Mouse (Mus musculus) megakaryocyte, adult 5-6 weeks (primary cell): ENCODE results near the gene BC034090. TPM values are rescaled to one million over a fixed set of nuclear protein-coding genes. Genes with fewer than 3 reads are reported as not detected.

Experiments
- ATAC-seq: 2 replicates; pipeline ENCODE4 v1.8.0; 2016; ENCODE audit warnings: mild to moderate bottlenecking, inconsistent platforms; ENCODE audit not compliant: poor library complexity, severe bottlenecking
- total RNA-seq, 2 experiments: library from RNA; stranded (forward) in 1 of 2; stranded (reverse) in 1 of 2; fragments of 153-499, 151-499 nt in 1 of 2; fragments of 221-1000, 200-1000 nt in 1 of 2; gene quantifications; 2 replicates each; pipeline versions ENCODE4 v1.2.3 to v1.2.4; 2015 to 2017

Gene BC034090
- total RNA-seq, 2 experiments from 2014 or later = not detected

DNA sequence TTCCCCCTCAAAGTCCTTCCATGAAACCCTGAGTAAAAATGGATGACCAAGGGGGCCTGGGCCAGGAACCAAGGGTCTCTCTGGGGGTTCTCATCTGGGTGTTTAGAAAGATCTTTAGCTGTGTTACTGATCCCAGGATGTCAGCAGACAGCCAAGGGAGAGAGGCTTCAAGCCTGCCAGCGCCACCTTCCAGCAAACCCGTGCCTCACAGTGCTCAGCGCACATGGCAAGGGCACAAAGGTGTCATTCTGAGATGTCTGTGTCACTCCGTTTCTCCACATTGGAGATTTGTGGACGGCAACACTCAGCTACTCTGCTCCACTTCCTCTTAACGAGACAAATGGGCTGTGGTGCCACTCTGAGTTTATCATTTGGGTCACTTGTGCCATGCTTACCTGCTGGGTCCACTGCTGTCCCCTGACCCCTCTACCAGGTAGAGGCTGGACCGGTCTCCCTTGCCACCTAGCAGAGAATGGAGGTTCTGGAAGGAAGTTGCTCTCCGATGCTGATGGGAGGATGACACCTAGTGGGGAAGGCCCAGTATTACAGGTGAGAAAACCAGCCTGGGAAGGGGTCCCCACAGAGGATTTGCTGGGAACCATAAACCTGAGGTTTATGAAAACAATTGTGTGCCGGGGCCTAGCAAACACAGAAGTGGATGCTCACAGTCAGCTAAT lies 26.2 kb downstream of the BC034090 start:
- ATAC-seq = peak; percentile 67

DNA sequence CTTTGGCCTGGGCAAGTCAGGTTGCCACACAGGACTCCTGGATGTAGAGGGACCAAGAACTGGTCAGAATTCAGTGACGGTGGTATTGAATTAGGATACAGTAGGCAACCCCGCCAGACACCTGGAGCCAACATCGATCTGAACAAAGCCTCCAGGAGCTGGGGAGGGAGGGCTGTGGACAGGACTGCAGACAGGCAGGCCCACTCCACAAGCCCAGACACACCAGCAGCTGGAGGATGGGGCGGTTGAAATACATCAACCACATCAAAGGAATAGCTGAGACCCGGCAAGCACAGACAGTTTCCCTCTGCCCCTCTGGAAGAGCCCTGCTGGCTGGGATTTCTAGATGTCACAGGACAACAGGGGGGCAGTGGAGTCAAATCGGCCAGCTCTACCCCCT lies 27.4 kb downstream of the BC034090 start:
- no peak for ATAC-seq

DNA sequence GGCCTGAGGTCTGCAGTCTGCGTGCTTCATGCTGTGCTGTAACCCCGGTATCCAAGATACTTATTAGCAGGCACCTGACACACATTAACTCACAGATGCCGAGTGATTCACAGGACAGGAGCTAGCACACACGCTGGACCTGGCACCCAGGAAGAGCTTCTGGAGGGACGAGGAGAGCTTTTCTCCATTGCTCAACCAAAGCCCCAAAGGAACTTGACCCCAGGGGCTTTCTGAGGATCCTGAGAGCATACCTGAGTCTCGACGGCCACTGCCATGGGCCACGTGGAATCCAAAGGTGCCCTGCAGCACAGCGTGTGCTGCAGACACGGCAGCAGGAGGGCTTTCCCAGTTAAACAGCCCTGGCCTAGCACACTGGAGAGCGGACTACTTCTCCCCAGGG lies 27.9 kb downstream of the BC034090 start:
- no peak for ATAC-seq

DNA sequence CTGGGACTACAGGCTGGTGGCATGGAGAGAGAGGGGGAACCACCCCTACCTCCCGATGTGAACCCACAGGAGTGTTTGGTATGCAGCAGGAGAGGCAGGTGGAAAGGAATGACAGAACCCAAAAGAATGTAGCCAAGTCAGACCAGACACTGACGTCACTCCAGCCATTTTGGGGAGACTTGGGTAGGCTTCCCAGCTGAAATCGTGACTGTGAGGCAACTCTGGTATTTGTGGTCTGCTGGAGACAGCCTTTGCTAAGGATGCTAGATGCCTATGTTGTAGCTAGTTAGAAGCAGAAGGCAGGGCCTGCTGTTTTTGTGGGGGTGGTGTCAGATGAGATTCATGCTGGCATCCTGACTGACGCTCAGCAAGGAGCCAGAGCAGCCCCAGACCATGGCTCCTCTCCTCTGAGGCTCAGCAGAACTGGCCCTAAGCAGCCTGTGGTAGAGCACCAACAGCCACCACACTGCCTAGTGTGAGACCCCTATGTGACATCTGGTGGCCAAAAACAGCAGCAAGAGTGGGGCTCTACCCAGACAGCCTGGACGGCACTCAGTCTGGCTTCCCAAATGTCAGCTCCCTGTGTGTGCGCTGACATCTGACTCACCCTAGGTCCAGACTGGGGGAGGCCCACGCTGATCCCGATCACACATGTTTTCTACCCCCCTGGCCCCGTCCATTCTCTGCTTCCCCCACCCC lies 29.0 kb downstream of the BC034090 start:
- no peak for ATAC-seq

DNA sequence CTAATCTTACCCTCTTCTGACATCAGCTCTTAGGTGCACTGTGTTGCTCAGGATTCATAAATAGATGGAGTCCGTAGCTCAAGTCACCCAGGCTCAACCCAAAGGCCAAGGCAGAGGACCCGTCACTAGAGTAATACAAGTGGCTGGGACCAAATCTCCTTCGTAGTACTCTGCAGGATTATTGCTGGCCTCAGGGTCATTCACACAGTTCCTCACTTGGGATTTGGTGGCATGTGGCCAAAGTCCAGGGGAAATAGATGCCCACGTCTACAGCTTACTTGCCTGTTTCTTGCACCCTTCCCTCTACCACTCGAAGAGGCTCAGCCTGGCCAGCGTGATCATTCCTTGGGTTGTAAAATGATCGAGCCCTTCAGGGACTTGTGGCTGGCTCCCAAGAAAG lies 30.3 kb downstream of the BC034090 start:
- no peak for ATAC-seq

GRCm38 (mm10) chr1:155212936-155213774 lies 31.1 kb downstream of the BC034090 start:
- ATAC-seq = no peak

DNA sequence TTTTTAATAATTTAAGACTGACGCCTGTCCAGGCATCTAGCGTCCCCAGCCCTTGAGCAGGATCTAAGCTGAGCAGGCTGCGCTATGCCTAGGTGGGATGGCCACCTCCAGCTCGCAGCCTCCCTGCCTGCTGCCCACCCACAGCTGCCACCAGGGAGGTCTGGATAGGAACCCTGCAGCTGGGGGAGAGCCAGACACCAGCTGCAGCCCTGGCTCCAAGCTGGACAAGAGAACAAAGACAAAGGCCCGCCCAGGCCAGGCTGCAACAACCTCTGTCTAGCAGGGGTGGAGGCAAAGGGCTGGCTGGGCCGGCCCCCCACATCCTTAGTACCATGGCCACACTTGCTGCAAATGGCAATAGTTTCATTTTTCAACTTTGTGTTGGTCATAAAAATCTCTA lies 31.8 kb downstream of the BC034090 start:
- ATAC-seq = no peak

GRCm38 (mm10) chr1:155212081-155212480 lies 32.2 kb downstream of the BC034090 start:
- ATAC-seq = no peak

- no peak for ATAC-seq
Observed at GRCm38 (mm10) chr1:155211017-155211416, 33.2 kb downstream of the BC034090 start.

GRCm38 (mm10) chr1:155210011-155210763 lies 34.1 kb downstream of the BC034090 start:
- peak; percentile 39 for ATAC-seq

DNA sequence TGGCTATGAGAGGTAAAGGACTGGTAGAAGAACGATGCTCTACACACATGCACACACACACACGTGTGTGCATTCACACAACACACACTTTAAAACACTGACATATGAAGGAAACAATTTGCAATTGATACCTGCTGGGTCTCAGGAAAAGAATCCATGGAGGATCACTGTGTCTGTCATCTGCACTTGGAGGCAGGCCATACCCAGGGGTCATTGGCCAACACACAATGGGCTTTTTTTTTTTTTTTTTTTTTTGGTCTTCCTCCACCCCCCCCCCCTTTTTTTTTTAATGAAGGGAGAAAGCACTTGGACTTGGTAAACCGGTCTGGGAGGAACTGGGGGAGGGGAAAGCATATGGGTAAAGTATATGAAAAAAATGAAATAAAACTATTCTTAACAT lies 36.4 kb downstream of the BC034090 start:
- no peak for ATAC-seq

DNA sequence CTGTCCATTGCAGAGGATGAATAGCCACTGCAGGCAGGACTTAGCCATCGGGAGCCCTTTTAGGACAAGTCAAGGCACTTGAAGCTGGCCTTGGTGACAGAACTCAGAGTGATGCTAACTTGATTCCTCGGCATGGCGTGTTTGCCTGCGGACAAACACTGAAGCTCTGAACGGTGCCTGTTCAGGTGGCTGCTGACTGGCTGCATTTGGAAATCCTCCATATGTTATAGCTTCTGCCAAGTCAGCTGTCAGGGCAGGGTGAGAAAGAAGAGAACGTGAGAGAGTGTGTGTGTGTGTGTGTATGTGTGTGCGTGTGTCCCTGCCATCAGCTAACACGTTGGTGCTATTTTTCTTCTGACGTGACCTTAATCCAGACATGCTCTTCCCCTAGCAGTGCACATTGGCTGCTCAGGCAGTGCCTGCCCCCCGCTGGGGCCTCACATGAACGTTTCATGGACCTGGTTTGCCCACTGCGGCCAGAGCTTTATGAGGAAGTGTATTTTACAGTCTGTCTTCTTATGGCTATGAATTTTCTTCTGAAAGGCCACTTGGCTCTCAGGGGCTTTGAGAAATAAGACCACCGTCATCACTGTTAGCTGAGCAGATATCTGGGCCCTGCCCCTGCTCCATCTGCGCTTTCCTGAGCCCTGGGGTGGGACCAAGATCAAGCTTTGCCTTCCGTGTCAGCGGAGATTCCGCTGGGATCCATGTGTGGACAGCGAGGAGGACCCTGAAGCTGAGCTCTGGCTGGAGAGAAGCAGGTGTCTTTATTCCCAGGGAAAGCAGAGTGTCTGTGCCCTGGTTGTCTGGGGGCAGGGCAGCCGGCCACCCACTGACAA lies 38.2 kb downstream of the BC034090 start:
- no peak for ATAC-seq

GRCm38 (mm10) chr1:155205311-155205710 lies 38.9 kb downstream of the BC034090 start:
- no peak for ATAC-seq

DNA sequence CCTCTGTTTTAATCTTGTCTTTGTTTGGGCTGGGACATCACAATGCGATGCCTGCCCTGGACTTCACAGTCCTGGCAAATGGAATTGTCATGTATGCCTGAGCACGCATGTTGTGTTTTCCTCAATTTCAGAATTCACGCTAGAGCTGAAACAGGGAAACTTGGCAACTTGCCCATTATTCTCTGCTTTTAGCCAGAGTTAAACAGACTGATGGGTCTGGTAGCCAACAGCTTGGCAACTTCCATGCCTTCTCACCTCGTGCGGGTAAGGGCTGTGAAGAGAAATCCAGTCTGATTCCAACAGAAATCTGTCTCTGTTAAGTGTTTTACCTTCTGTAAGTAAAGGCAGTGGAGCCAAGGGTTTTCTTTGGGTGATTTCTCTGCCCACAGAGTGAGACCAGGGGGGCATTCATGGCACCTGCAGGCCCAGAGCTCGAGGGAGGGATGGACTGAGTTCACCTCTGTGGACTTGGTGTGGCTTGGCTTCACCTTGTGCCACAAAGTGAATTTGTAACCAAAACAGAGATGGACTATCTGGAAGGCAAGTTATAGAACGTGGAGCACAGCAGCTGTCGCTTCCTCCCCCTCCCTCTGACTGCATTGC lies 39.6 kb downstream of the BC034090 start:
- no peak for ATAC-seq

DNA sequence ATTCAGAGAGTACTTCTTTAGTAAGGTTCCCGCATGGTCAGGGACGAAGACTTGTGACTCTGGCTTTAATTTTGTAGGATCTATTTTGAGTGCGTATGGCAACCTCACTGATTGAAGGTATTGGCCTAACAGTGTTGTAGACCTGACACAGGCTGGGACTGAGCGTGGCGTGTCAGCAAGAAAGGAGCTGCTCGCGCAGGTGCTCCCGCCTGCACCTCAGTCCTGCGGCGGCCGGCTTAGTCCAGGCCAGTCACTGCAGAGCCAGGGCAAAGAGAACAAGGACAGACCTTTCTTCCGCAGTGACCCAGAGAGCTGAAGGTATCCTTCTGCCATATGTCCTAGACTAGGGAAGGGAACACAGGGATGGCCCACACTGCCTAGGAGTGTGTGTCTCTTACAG lies 40.3 kb downstream of the BC034090 start:
- no peak for ATAC-seq

GRCm38 (mm10) chr1:155203101-155203500 lies 41.1 kb downstream of the BC034090 start:
- no peak for ATAC-seq

DNA sequence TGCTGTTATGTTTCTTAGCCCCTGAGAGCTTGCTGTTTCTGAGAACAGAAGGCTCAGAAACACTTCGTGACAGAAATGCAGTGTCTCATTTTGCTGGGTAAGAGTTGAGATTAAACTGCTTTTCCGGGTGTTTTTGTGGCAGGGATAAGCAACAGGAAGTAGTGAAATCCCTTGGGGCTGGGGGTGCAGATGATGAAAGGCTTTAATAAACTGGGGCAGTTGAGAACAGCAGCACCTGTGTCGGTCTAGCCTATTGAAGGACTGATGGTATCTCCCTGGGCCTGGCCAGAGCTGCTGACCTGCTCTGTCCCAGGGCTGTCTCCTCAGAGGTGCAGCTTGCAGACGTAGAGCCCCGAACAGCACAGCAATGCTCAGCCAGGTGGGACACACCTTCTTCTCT lies 41.8 kb downstream of the BC034090 start:
- ATAC-seq = no peak

GRCm38 (mm10) chr1:155201914-155202313 lies 42.3 kb downstream of the BC034090 start:
- no peak for ATAC-seq

GRCm38 (mm10) chr1:155201373-155201879 lies 42.8 kb downstream of the BC034090 start:
- ATAC-seq = no peak
